Mouse (Mus musculus) limb, embryonic 13.5 days (tissue): ENCODE data around the gene Syt16. TPM values are rescaled to one million over a fixed set of nuclear protein-coding genes. Genes with fewer than 3 reads are reported as not detected.

ENCODE experiments used
- ATAC-seq: fragments of 200-750 bp; cut with Nextera tagmentation; 2 replicates; pipeline ENCODE4 v1.8.0; 2017; ENCODE audit warnings: low read depth, moderate number of reproducible peaks, moderate TSS enrichment; ENCODE audit not compliant: low FRiP score
- H3K27ac ChIP-seq: fragments of 300-500 bp; sonication (generic); 2 replicates; pipeline ENCODE4 v1.5.1; 2015; ENCODE audit warnings: inconsistent platforms, mild to moderate bottlenecking, moderate library complexity
- H3K27me3 ChIP-seq: fragments of 300-500 bp; sonication (generic); 2 replicates; pipeline ENCODE4 v1.6.1; 2015; ENCODE audit warnings: mild to moderate bottlenecking, inconsistent platforms
- H3K36me3 ChIP-seq: fragments of 300-500 bp; sonication (generic); 2 replicates; pipeline ENCODE4 v1.6.1; 2015; ENCODE audit warnings: inconsistent platforms, mild to moderate bottlenecking, moderate library complexity
- H3K4me1 ChIP-seq: fragments of 300-500 bp; sonication (generic); 2 replicates; pipeline ENCODE4 v1.6.1; 2015; ENCODE audit warnings: inconsistent platforms
- H3K4me2 ChIP-seq: fragments of 300-500 bp; sonication (generic); replicated peaks from 2 replicates; pipeline ENCODE4 v1.6.1; 2015; ENCODE audit warnings: inconsistent platforms, mild to moderate bottlenecking, moderate library complexity
- H3K4me3 ChIP-seq: fragments of 300-500 bp; sonication (generic); 2 replicates; pipeline ENCODE4 v1.5.1; 2015; ENCODE audit warnings: moderate library complexity, mild to moderate bottlenecking, inconsistent platforms
- H3K9ac ChIP-seq: fragments of 300-500 bp; sonication (generic); 2 replicates; pipeline ENCODE4 v1.6.1; 2015; ENCODE audit warnings: mild to moderate bottlenecking, inconsistent platforms
- H3K9me3 ChIP-seq: fragments of 300-500 bp; sonication (generic); 2 replicates; pipeline ENCODE4 v1.6.1; 2016; ENCODE audit warnings: inconsistent platforms
- WGBS: fragments of 180-500 bp; shearing (Covaris S2); methylation state at CpG from one replicate; pipeline ENCODE4 v1.1.7; 2015; 5-methylcytosine and 5-hydroxymethylcytosine counted together
- polyA plus RNA-seq: library from polyadenylated mRNA; unstranded; fragments of >200 nt; fragmentation: Nextera tagmentation; extraction: Ambion mirVana; gene quantifications from 2 replicates; pipeline ENCODE4 v1.2.1, GENCODE M21; 2015

The Syt16 gene
- polyA plus RNA-seq, 1 experiment from 2014 or later, result 6.3 TPM

GRCm38 (mm10) chr12:74201410-74201809 is 203.9 kb downstream of the Syt16 start:
- Histone ChIP-seq H3K27me3 (no peaks in the 10 kb centered on the region), H3K4me3 (no peak overlapping the region), H3K9me3 (no peaks in the 10 kb centered on the region), H3K4me2 (no peak overlapping the region), H3K4me1 (no peaks in the 10 kb centered on the region), H3K9ac (no peak overlapping the region), H3K27ac (no peak overlapping the region), H3K36me3 (no peaks in the 10 kb centered on the region)
- no peak for ATAC-seq
- 86% methylated on average over 5 of the region's 5 CpGs for WGBS

DNA sequence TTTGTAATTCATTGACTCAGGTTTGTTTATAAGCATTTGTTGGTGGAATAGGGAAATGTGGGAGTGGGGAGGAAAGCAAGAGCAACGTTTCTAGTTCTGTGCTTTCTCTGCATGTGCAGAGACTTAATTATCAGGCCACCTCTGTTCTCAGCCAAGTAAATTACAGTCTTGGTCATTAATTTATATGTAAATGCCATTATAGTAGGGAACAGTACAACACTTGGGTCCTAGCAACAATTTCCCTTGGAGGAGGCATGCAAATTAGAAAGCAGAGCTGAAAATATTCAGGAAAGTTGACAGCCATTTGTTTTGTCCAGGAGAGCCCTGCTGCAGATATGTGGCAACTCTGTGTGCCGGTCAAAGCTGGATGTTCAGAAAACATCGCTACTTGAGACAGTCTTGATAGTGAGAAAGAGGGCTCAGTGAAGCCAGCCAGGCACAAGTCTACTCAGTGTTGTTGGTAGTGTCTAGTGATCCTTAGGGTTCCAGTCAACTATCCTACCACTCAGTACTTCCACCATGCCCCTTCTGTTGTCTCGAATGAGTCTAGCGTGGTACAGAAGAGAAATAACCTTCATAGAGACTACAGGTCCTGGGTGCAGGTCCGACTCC is 205.1 kb downstream of the Syt16 start:
- WGBS, result 86% methylated on average over 6 of the region's 6 CpGs
- no peak for ATAC-seq

DNA sequence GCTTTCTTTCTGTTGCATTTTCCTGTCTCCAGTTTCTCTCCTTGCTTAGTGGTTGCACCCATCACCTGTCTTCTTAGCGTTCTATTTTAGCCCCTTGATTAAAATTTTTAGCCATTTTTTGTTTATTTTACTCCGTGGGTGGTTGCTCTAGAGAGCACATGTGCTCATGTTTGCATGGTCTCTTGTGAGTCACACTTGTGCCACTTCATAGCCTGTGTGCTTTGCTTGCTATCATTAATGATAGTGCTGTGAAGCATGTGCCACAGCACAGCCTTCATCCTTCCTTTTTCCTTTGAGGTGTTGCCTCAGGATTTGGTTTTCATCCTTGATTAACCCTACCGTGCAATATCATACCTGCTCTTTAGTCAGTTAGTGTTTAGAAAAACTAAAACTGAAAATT is 214.7 kb downstream of the Syt16 start:
- no peaks in the 10 kb centered on the region for H3K27me3 ChIP-seq
- H3K27ac ChIP-seq, result no peak overlapping the region
- no peaks in the 10 kb centered on the region for H3K9me3 ChIP-seq
- WGBS, result 81% methylated on average over 3 of the region's 3 CpGs
- no peak overlapping the region for H3K4me3 ChIP-seq
- no peak overlapping the region for H3K4me2 ChIP-seq
- no peaks in the 10 kb centered on the region for H3K4me1 ChIP-seq
- no peaks in the 10 kb centered on the region for H3K36me3 ChIP-seq
- H3K9ac ChIP-seq, result no peak overlapping the region
- ATAC-seq, result no peak

More for the DNA sequence above, 205.1 kb downstream of the Syt16 start:
- Histone ChIP-seq H3K36me3 (no peaks in the 10 kb centered on the region), H3K9ac (no peak overlapping the region), H3K4me3 (no peak overlapping the region), H3K9me3 (no peaks in the 10 kb centered on the region), H3K4me2 (no peak overlapping the region), H3K27ac (no peak overlapping the region), H3K4me1 (no peaks in the 10 kb centered on the region), H3K27me3 (no peaks in the 10 kb centered on the region)

DNA sequence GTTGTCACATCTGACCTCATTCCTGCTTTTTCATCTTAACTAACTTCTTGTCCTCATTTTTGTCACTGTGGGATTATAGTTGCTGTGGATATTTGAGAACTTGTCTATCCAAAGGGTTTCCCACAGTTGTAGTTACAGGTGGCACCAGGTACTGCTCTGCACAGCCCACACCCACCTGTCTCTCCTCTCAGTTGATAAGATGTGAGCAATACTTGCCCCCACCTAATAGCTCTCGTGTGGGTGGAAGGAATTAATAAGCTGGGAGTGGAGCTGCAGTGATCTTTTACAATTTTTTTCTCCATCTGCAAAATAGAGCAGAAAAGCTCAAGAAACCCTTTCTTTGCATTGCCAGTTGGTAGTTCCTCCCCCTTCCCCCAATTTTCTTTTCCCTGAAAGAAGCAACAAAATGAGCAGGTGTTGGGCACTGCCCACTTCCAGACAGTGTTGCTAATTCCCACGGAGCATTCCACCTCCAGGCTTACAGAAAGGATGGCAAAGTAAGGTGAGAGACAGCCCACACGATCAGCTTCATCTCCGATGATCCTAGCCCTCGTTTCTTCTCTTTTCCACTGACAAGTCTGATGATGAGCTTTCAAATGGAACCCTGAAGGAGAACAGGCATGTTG is 218.8 kb downstream of the Syt16 start:
- no peak overlapping the region for H3K4me2 ChIP-seq
- no peak for ATAC-seq

DNA sequence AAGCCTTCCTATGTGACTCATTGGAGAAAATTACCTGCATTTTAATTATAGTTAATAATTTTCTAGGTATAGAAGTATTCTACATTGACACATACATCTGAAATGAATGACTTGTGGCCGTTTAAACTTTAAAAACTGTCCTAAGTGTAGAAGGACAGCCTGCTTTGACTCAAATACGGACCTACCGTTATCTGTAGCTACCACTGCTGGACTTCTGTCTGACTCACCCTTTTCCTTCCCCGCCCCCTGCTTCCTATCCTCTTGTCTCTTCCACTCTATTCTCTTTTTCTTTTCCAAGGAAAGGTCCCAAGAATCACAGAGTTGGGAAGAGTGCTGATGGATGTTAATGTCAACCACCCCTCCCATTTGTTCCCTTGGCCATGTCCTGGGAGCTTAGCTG is 222.4 kb downstream of the Syt16 start:
- Histone ChIP-seq H3K4me1 (no peaks in the 10 kb centered on the region), H3K4me2 (no peak overlapping the region), H3K36me3 (no peaks in the 10 kb centered on the region), H3K27me3 (no peaks in the 10 kb centered on the region), H3K9me3 (no peaks in the 10 kb centered on the region), H3K9ac (no peak overlapping the region), H3K27ac (no peak overlapping the region), H3K4me3 (no peak overlapping the region)
- no peak for ATAC-seq
- 84% methylated on average over 4 of the region's 4 CpGs for WGBS

More for the DNA sequence above, 218.8 kb downstream of the Syt16 start:
- no peaks in the 10 kb centered on the region for H3K4me1 ChIP-seq
- no peak overlapping the region for H3K4me3 ChIP-seq
- H3K36me3 ChIP-seq, result no peaks in the 10 kb centered on the region
- no peaks in the 10 kb centered on the region for H3K27me3 ChIP-seq
- H3K27ac ChIP-seq, result no peak overlapping the region
- WGBS, result 70% methylated on average over 5 of the region's 5 CpGs
- no peaks in the 10 kb centered on the region for H3K9me3 ChIP-seq
- no peak overlapping the region for H3K9ac ChIP-seq

GRCm38 (mm10) chr12:74220651-74221050 is 223.2 kb downstream of the Syt16 start:
- Histone ChIP-seq H3K4me3 (no peak overlapping the region), H3K27me3 (no peaks in the 10 kb centered on the region), H3K27ac (no peak overlapping the region), H3K4me1 (no peaks in the 10 kb centered on the region), H3K36me3 (no peaks in the 10 kb centered on the region), H3K9me3 (no peaks in the 10 kb centered on the region), H3K9ac (no peak overlapping the region), H3K4me2 (no peak overlapping the region)
- 76% methylated on average over 1 of the region's 1 CpGs for WGBS
- no peak for ATAC-seq

DNA sequence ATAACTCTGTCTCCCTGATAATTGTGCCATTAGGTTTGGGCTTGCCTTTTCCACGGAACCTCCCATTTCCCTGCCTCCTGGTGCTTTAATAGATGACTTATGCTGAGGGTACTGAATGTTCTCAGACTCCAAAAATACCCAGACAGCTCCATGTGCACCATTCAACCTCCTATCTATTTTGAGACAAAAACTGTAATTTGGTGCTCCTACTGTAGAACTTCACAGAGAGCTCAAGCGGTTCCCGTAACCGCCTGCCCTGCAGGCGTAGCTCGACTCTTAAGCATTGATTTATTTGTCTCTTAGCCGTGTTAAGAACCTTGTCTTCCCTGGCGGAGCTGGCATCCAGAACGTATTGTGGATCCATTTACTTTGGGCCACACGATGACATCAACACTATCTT is 233.3 kb downstream of the Syt16 start:
- H3K9ac ChIP-seq, result no peak overlapping the region
- H3K9me3 ChIP-seq, result no peaks in the 10 kb centered on the region
- H3K4me1 ChIP-seq, result no peaks in the 10 kb centered on the region
- no peak overlapping the region for H3K4me2 ChIP-seq
- 71% methylated on average over 10 of the region's 10 CpGs for WGBS
- H3K27ac ChIP-seq, result no peak overlapping the region
- H3K27me3 ChIP-seq, result no peaks in the 10 kb centered on the region
- no peak overlapping the region for H3K4me3 ChIP-seq
- no peaks in the 10 kb centered on the region for H3K36me3 ChIP-seq
- no peak for ATAC-seq

DNA sequence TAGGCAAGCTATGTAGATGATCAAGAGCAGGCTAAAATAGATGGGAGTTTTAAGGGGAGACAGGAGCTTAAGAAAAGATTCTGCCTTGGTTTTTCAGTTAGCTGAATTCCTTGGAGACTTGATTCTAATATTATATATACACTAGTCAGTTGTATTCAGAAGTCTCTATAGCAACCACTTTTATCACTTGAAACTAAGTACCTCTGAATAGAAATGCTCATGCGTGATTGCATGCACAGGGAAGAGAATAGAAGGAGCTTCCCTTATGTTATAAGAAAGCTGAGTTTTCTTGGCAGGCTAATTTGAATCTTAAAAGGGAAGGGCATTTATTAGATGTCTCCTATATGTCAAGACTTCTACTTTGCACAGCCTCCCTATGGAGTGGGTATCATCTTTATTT is 235.4 kb downstream of the Syt16 start:
- Histone ChIP-seq H3K27me3 (no peaks in the 10 kb centered on the region), H3K9me3 (no peaks in the 10 kb centered on the region), H3K4me3 (no peak overlapping the region), H3K36me3 (no peaks in the 10 kb centered on the region), H3K27ac (no peak overlapping the region), H3K4me2 (no peak overlapping the region), H3K9ac (no peak overlapping the region), H3K4me1 (no peaks in the 10 kb centered on the region)
- ATAC-seq, result no peak
- WGBS, result 87% methylated on average over 1 of the region's 1 CpGs

GRCm38 (mm10) chr12:74236191-74236590 is 238.7 kb downstream of the Syt16 start:
- 89% methylated on average over 8 of the region's 8 CpGs for WGBS
- ATAC-seq, result no peak
- H3K9me3 ChIP-seq, result no peaks in the 10 kb centered on the region
- no peak overlapping the region for H3K4me2 ChIP-seq
- H3K27me3 ChIP-seq, result no peaks in the 10 kb centered on the region
- no peak overlapping the region for H3K4me3 ChIP-seq
- no peak overlapping the region for H3K9ac ChIP-seq
- no peaks in the 10 kb centered on the region for H3K36me3 ChIP-seq
- no peaks in the 10 kb centered on the region for H3K4me1 ChIP-seq
- no peak overlapping the region for H3K27ac ChIP-seq

- H3K4me2 ChIP-seq, result no peak overlapping the region
- no peaks in the 10 kb centered on the region for H3K27me3 ChIP-seq
- H3K4me3 ChIP-seq, result no peak overlapping the region
- H3K9ac ChIP-seq, result no peak overlapping the region
- no peaks in the 10 kb centered on the region for H3K36me3 ChIP-seq
- H3K27ac ChIP-seq, result no peak overlapping the region
- H3K9me3 ChIP-seq, result no peaks in the 10 kb centered on the region
- ATAC-seq, result no peak
- WGBS, result 73% methylated on average over 7 of the region's 7 CpGs
- no peaks in the 10 kb centered on the region for H3K4me1 ChIP-seq
Measured at GRCm38 (mm10) chr12:74238056-74238455, 240.6 kb downstream of the Syt16 start.

- H3K4me2 ChIP-seq, result no peak overlapping the region
- no peak overlapping the region for H3K4me3 ChIP-seq
- no peak for ATAC-seq
- 87% methylated on average over 2 of the region's 2 CpGs for WGBS
- H3K4me1 ChIP-seq, result no peaks in the 10 kb centered on the region
- H3K36me3 ChIP-seq, result no peaks in the 10 kb centered on the region
- no peaks in the 10 kb centered on the region for H3K9me3 ChIP-seq
- H3K27me3 ChIP-seq, result no peaks in the 10 kb centered on the region
- no peak overlapping the region for H3K9ac ChIP-seq
- H3K27ac ChIP-seq, result no peak overlapping the region
Measured at GRCm38 (mm10) chr12:74238806-74239205, 241.3 kb downstream of the Syt16 start.

DNA sequence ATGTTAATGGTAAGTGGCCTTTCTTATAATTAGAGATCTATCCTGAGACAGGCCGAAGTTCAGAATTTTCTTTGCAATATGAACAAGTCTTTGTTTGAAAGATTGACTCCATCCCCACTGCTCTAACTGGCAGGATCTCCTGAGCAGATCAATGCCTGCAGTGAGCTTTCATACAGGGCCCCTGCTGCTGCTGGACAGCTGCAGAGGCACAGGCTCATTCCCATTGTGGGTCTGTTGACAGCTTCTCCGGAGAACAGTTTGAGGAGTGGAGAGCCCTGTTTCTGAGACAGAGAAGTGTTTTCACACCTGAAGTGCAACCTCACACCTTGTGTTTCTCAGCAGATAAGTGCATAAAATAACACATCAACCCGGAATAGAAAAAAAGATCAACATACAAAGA is 267.4 kb downstream of the Syt16 start:
- H3K27ac ChIP-seq, result no peak overlapping the region
- H3K4me2 ChIP-seq, result no peak overlapping the region
- no peaks in the 10 kb centered on the region for H3K4me1 ChIP-seq
- WGBS, result 52% methylated on average over 3 of the region's 3 CpGs
- ATAC-seq, result no peak
- H3K27me3 ChIP-seq, result no peaks in the 10 kb centered on the region
- no peaks in the 10 kb centered on the region for H3K9me3 ChIP-seq
- H3K4me3 ChIP-seq, result no peak overlapping the region
- H3K36me3 ChIP-seq, result no peaks in the 10 kb centered on the region
- H3K9ac ChIP-seq, result no peak overlapping the region

DNA sequence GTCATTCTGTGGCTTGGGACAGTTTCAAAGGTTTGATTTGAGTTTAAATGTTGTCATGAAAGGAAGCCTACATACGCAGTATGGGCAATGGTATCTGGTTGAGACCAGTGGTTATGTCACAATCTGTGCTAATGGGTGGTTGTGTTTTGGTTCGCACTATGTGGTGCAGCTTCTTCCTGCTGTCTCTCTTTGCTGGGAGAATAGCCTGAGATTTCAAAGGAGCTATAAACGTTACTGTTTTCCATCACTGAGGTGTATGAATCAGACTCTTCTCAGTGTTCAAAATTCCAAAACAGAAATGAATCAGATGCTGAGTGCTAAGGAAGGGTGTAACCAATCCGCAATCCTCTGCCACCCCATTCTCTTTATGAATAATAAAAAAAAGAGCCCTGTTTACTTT is 269.6 kb downstream of the Syt16 start:
- Histone ChIP-seq H3K9ac (no peak overlapping the region), H3K27me3 (no peaks in the 10 kb centered on the region), H3K4me3 (no peak overlapping the region), H3K4me2 (no peak overlapping the region), H3K27ac (no peak overlapping the region), H3K4me1 (no peaks in the 10 kb centered on the region), H3K9me3 (no peaks in the 10 kb centered on the region), H3K36me3 (no peaks in the 10 kb centered on the region)
- 87% methylated on average over 4 of the region's 4 CpGs for WGBS
- ATAC-seq, result no peak
